In the genomic region with DNA sequence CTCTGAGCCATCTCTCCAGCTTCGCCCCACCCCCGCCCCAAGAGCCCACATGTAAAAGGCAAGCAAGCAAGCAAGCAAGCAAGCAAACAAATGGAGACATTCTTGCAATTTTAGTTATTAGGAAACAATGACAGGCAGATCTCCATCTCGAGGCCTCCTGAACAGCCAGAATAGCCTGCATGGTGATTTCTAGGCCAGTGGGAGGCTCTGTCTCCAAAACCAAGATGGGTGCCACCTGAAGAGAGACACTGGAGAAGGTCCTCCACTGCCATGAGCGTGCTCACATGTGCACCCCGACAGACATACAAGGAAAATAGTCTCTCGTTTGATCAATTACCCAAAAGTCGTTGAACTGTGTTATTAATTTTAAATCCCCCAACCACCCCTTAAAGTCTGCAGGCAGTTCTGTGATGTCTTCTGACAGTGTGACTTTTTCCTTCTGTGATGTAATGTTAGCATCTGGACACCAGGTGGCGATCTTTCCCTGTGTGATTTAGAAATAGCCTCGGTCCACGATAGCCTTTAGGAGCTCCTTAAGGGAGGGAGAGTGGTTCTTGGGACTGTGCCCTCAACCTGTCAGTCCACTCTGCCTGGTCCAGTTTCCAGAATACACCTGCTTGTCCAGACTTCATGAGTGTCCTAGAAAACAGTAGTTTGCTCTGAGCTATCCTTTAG, we compare ENCODE assay signal across 8 mouse cellular contexts. TPM values are rescaled to one million over a fixed set of nuclear protein-coding genes. Genes with fewer than 3 reads are reported as not detected.
DNase-seq lines count a peak whose midpoint lies in the region; ATAC-seq lines count a peak whose summit lies in the region.

No protein-coding gene starts in this region.

- DNase-seq in urinary bladder, postnatal 14 days (ENCODE audit: low spot score): peak; percentile 58
- DNase-seq in urinary bladder, adult 2 months (ENCODE audit: low spot score): no peak
- peak; percentile 41 for DNase-seq in cerebellum, adult 11 months
- peak; percentile 83 for DNase-seq in forebrain, embryonic 14.5 days (ENCODE audit: low spot score)
- DNase-seq in liver: peak; percentile 46
- peak; percentile 29 to 47 for DNase-seq in natural killer cell, adult 2 months (ENCODE audit: low spot score in 2 of 2)
- DNase-seq in testis, postnatal 10 days (ENCODE audit: low spot score): peak; percentile 76

- no peaks in the 10 kb centered on the region for H3K36me3 ChIP-seq in forebrain, embryonic 14.5 days (ENCODE audit: control insufficient read depth, insufficient read depth, low read length)
- no peaks in the 10 kb centered on the region for H3K36me3 ChIP-seq in intestine, embryonic 16.5 days (ENCODE audit: control insufficient read depth, insufficient read depth, low read length)

- no peaks in the 10 kb centered on the region for H3K27me3 ChIP-seq in forebrain, embryonic 14.5 days (replicated peaks; ENCODE audit: control insufficient read depth, insufficient read depth, low read length)
- H3K27me3 ChIP-seq in intestine, embryonic 16.5 days (replicated peaks; ENCODE audit: control insufficient read depth, insufficient read depth, low read length): no peaks in the 10 kb centered on the region

- peak; percentile 38 for ATAC-seq in forebrain, embryonic 14.5 days
- ATAC-seq in intestine, embryonic 16.5 days: peak; percentile 19; the same call in 1 of the 2 replicates

- H3K27ac ChIP-seq in forebrain, embryonic 14.5 days (ENCODE audit: low read depth, low read length): no peak overlapping the region
- no peak overlapping the region for H3K27ac ChIP-seq in intestine, embryonic 16.5 days (ENCODE audit: low read length)

- 20% methylated on average over 10 of the region's 10 CpGs for WGBS in forebrain, embryonic 14.5 days
- 19% methylated on average over 10 of the region's 10 CpGs for WGBS in intestine, embryonic 16.5 days

- H3K9ac ChIP-seq in forebrain, embryonic 14.5 days (ENCODE audit: low read length): no peak overlapping the region
- H3K9ac ChIP-seq in intestine, embryonic 16.5 days (ENCODE audit: low read depth, low read length): no peak overlapping the region

- no peaks in the 10 kb centered on the region; the same call in 1 of the 2 replicates for H3K4me1 ChIP-seq in forebrain, embryonic 14.5 days (ENCODE audit: control insufficient read depth, insufficient read depth, low read length)
- 0 out of 2 replicates have a peak, but pooled peaks cover 2% of the 10 kb centered on the region for H3K4me1 ChIP-seq in intestine, embryonic 16.5 days (ENCODE audit: control insufficient read depth, insufficient read depth, low read length)

- no peaks in the 10 kb centered on the region for H3K9me3 ChIP-seq in forebrain, embryonic 14.5 days (replicated peaks; ENCODE audit: control insufficient read depth, low read length)
- H3K9me3 ChIP-seq in intestine, embryonic 16.5 days (ENCODE audit: control insufficient read depth, low read length): no peaks in the 10 kb centered on the region

- no peak overlapping the region for H3K4me2 ChIP-seq in forebrain, embryonic 14.5 days (ENCODE audit: low read length)
- no peak overlapping the region for H3K4me2 ChIP-seq in intestine, embryonic 16.5 days (ENCODE audit: low read depth, low read length)

- no peak overlapping the region for H3K4me3 ChIP-seq in forebrain, embryonic 14.5 days (ENCODE audit: low read depth, low read length)
- no peak overlapping the region for H3K4me3 ChIP-seq in intestine, embryonic 16.5 days (ENCODE audit: low read length)

RNA-seq across cellular contexts. Expression of a gene that starts 6.1 kb away (rescaled TPM):
- 33.4 and 35.4 TPM in 2 replicates for polyA plus RNA-seq in urinary bladder, adult 2 months (2012; rRNA removed)
- 36.8 and 39.8 TPM in 2 replicates for polyA plus RNA-seq in forebrain, embryonic 14.5 days (2014; fragmentation: Nextera tagmentation; extraction: Ambion mirVana)
- 8.3 and 10.7 TPM in 2 replicates for polyA plus RNA-seq in intestine, embryonic 16.5 days (2015; fragmentation: Nextera tagmentation; extraction: Ambion mirVana)
